Comparison of ENCODE assay signal across 19 mouse cellular contexts in genomic region chr12:52478611-52479010, GRCm38 (mm10). TPM values are rescaled to one million over a fixed set of nuclear protein-coding genes. Genes with fewer than 3 reads are reported as not detected.
DNase-seq lines count a peak whose midpoint lies in the region; ATAC-seq and TF ChIP-seq lines count a peak whose summit lies in the region.
"Had no signal": no experiment of that assay in that cellular context is flagged by ENCODE, and none has a peak within 500 bp of the region (broad histone marks: within the 10 kb centered on the region; RNA-seq: fewer than 3 reads in every experiment).

No protein-coding gene starts in this region.

- TF ChIP-seq POLR2A in embryonic fibroblast, embryonic 13.5 days (IDR thresholded peaks at IDR 0.05; ENCODE audit: low read depth, low read length): no peak

- peaks cover 21% of the 10 kb centered on the region for H3K4me1 ChIP-seq in lung, embryonic 15.5 days
- peaks cover 9% of the 10 kb centered on the region for H3K4me1 ChIP-seq in embryonic fibroblast, embryonic 13.5 days (ENCODE audit: control insufficient read depth, insufficient read depth, low read length)
- H3K4me1 ChIP-seq: embryonic facial prominence, embryonic 15.5 days had no signal

- no peak overlapping the region for H3K4me2 ChIP-seq in lung, embryonic 15.5 days
- H3K4me2 ChIP-seq: embryonic facial prominence, embryonic 15.5 days; forebrain, embryonic 15.5 days; hindbrain, embryonic 13.5 days had no signal

- no peak for ATAC-seq in lung, embryonic 15.5 days (ENCODE audit: borderline replicate concordance, extremely low read depth, low FRiP score, low TSS enrichment)
- no peak for ATAC-seq in inflammation-experienced regulatory T-cells, adult 6 months
- ATAC-seq: forebrain, embryonic 15.5 days had no signal

- no peaks in the 10 kb centered on the region for H3K36me3 ChIP-seq in lung, embryonic 15.5 days
- H3K36me3 ChIP-seq: embryonic facial prominence, embryonic 15.5 days; forebrain, embryonic 15.5 days; hindbrain, embryonic 13.5 days had no signal

- TF ChIP-seq CTCF in embryonic fibroblast, embryonic 13.5 days (IDR thresholded peaks at IDR 0.05; ENCODE audit: borderline replicate concordance, insufficient read depth, low read length): no peak

- H3K9me3 ChIP-seq in lung, embryonic 15.5 days: no peaks in the 10 kb centered on the region
- H3K9me3 ChIP-seq: embryonic facial prominence, embryonic 15.5 days; forebrain, embryonic 15.5 days; hindbrain, embryonic 13.5 days had no signal

- peak; percentile 5 to 8 for DNase-seq in kidney, postnatal 36 days
- DNase-seq in kidney, postnatal 25 days: no peak
- DNase-seq in lung, postnatal 14 days: no peak
- peak; percentile 73 for DNase-seq in Muller cell, postnatal 12 days (ENCODE audit: inconsistent ontology term)
- DNase-seq in right cerebral cortex, postnatal 25 days: no peak
- DNase-seq: adrenal gland, postnatal 10 days; cerebellum, adult 11 months; cerebellum, adult 8-10 months; cerebellum, postnatal 14 days; embryo, embryonic 11 days; gastrocnemius, postnatal 36 days; heart, adult 11 months; heart, postnatal 10 days had no signal

- WGBS in lung, embryonic 15.5 days: 62% methylated on average over 8 of the region's 8 CpGs

- no peak overlapping the region for H3K4me3 ChIP-seq in lung, embryonic 15.5 days
- no peak overlapping the region for H3K4me3 ChIP-seq in embryonic fibroblast, embryonic 13.5 days (ENCODE audit: insufficient read depth, low read length)
- H3K4me3 ChIP-seq: embryonic facial prominence, embryonic 15.5 days; forebrain, embryonic 15.5 days; hindbrain, embryonic 13.5 days had no signal

- no peaks in the 10 kb centered on the region for H3K27me3 ChIP-seq in lung, embryonic 15.5 days
- H3K27me3 ChIP-seq: embryonic facial prominence, embryonic 15.5 days; forebrain, embryonic 15.5 days; hindbrain, embryonic 13.5 days had no signal

- peak overlapping the region; percentile 27; the same call in 1 of the 2 replicates for H3K27ac ChIP-seq in lung, embryonic 15.5 days
- H3K27ac ChIP-seq in embryonic fibroblast, embryonic 13.5 days (ENCODE audit: insufficient read depth, low read length): peak overlapping the region; percentile 27; the same call in 1 of the 2 replicates
- H3K27ac ChIP-seq: embryonic facial prominence, embryonic 15.5 days; forebrain, embryonic 15.5 days; hindbrain, embryonic 13.5 days had no signal

- no peak overlapping the region for H3K9ac ChIP-seq in lung, embryonic 15.5 days
- H3K9ac ChIP-seq: embryonic facial prominence, embryonic 15.5 days; forebrain, embryonic 15.5 days; hindbrain, embryonic 13.5 days had no signal

RNA-seq across cellular contexts. Expression of gene Arhgap5, which starts 25.2 kb away (rescaled TPM):
- 42.3 and 46.8 TPM in 2 replicates for polyA plus RNA-seq in lung, embryonic 15.5 days (2015; fragmentation: Nextera tagmentation; extraction: Ambion mirVana)
- polyA plus RNA-seq in embryonic fibroblast, embryonic 13.5 days (2011; ENCODE audit: insufficient read length, low read depth, missing spikeins): 95.6 and 121 TPM in 2 replicates
- 10 to 100 TPM; 18.7 to 40.2 (median 38.0) TPM for polyA plus RNA-seq in inflammation-experienced regulatory T-cells, adult 6 months (2017; shearing (Covaris generic))

Comparison
In these comparisons a context has a peak if more than half of its experiments do, and no peak if none do; other contexts are left out.
1. DNase-seq: peak in kidney, postnatal 36 days (2 of 2) and Muller cell, postnatal 12 days (single experiment); none in kidney, postnatal 25 days (0 of 2), lung, postnatal 14 days (single experiment) and right cerebral cortex, postnatal 25 days (single experiment).